Mouse (Mus musculus) T-helper 1 cell (primary cell): Measurements from ENCODE around the gene Rnf213.

ENCODE experiments used
- in situ Hi-C: fragments of 300-600 bp; cut with MboI, MseI; formaldehyde crosslinking; loops from one replicate; pipeline ENCODE4 v1.15.1; 2025; ENCODE audit warnings: high pct_unique_total_duplicates

The Rnf213 gene

DNA sequence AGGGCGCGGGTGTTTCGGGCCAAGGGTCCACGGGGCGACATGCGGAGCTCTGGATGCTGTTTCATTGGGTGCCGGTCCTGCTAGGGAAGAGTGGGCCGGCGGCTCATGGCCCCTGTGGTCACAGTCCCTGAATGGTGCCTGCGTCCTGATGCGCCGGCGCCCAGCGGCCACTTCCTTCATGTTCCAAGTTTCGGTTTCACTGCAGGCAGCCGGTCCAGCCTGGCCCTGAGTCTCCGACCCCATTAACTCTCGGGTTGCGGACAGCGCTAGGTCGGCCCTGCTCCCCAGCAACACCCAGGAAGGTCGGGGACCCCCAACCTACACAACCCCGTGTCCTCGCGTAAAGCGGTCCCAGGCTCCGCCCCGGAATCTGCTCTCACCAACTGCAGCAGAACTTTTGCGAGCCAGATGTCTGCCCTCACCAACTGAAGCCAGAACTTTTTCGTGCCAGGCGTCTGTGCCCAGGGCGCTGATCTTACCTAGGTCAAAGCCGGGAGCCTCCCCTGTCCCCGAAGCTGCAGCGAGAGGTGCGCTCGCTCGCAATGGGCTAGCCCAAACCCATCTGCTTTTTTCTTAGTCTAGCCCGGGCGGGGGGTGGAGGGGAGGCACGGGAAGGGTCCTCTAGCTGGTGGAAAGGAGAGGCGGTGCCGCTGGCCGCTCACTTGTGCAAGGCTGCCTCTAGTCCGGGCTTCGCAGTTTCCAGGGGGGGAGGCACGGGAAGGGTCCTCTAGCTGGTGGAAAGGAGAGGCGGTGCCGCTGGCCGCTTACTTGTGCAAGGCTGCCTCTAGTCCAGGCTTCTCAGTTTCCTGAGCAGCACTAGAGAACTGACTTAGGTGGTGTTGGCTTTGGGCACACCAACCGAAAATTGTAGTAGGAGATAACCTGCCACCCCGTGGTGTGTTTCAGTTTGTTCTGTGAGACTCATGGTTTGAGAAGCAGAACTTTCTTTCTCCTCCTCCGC, 2.3 kb upstream of the Rnf213 start:
- in situ Hi-C loops = no loop called here

DNA sequence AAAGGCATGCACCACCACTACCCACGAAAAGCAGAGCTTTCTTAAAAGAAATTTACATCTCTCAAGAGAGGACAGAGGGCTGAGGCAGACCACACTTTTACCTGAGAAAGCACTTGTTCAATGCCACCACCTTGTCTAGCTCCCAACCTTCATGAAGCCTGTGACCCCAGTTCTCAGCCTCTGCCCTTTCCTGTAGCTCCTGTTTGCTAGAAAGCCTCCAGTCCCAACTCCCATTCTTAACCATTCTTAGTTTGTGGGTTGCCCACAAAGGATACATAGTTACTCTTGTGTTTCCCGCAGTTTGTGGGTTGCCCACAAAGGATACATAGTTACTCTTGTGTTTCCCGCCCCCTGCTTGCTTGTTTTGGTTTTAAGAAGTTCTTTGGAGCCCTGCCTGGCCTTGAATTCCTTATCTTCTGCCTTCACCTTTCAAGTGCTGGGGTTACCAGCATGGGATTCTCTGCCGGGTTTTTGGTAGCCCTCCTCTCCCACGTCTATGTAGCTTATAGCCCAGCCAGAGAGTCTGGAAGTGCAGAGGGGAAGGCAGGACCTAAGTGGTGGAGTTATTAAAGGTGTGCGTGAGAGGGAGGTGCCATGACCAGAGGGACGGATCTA, 1.4 kb upstream of the Rnf213 start:
- in situ Hi-C loops = no loop called here

DNA sequence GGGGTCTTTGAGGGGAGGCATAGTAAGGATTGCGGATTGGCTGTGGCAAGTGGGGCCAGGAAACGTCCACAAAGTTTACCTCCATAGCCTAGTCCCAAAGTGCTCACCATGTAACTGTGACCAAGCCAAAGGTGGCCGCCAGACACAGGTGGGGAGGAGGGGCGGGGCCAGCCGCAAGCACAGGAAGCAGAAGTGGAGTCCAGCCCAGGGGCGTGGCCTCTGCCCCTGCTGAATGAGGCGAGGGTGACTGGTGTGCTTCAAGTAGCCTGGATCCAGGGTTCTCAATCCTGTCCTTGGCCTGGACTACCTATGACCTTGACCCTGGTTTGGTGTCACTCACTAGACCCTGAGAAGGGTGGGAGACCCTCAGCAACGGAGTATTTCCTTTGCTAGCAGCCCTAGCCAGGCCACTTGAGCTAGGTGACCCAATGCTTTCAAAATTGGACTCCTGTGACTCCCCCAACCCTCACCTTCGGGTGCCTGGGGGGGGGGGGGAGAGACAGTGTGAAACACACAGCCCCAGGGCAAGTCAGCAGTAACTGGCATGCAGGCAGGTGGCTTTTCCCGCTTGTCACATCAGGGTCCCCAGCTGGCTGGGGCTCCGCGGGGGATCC, 792 bp upstream of the Rnf213 start:
- in situ Hi-C loops = no loop called here

DNA sequence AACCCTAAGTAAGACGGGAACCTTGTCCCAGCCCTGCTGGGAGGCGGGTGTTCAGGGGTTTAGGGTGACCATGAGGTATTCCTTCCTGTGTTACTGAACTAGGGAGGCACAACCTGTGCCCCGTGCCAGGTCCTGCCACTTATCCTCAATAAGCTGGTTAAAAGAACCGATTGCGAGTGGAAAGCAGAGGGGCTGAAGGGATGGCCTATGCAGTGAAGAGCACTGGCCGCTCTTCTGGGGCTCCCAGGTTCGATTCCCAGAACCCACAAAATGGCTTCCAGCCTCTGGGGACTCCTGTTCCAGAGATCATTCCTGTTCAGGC, 544 bp downstream of the Rnf213 start:
- in situ Hi-C loops = no loop called here

DNA sequence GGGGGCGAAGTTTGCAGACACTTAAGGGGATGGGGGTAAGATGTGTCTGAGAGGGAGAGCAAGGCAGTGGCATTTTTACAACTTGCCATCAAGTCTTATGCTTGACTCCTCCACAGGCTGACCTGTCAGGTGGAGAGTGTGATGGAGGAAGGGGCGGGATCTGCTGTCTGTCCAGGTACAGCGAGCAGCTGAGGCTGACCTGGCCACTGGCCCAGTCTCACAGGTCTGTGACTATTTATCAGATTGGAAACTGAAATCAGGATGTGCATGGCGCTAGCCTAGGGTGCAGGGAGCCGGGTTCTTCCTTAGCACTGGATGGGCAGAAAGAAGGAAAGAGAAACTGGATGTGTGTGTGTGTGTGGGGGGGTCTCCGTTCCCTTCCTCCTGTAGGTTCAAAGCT, 1.3 kb downstream of the Rnf213 start:
- in situ Hi-C loops = no loop called here

DNA sequence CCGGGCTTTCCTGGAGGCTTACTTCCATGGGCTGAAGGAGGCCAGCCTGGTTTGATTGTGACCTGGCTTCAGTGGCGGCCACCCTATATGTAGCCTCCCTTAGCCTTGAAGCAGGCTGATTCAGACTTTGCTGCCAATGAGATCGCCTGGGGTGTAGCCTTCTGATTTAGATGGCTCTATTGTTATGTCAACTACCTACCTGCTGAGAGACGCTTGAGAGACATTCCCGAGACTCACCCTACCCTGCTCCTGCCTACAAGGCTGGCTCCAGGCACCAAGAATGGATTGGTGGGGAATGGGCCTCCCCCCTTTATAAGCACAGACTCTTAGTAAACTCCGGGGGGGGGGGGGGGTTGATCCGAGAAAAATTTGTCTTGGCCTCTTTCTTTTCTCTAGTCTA, 2.5 kb downstream of the Rnf213 start:
- in situ Hi-C loops = no loop called here

DNA sequence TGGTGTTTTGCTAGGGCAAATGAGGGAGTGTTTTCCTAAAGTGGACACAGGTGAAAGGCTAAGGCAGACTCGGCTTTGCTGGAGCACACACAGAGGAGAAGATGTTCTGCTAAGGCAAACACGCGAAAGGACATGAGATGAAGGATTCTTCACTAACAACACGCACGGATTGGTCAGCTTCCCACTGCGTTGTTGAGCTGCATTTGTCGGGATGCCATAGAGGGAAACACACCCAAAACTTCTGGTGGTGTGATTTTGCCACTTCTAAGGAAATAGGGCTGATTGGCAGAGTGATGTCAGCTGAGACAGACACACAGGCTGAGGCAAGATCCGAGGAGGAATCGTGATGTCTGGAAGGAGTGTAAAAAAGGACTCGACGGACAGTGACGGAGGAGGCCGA, 3.0 kb downstream of the Rnf213 start:
- in situ Hi-C loops = no loop called here

DNA sequence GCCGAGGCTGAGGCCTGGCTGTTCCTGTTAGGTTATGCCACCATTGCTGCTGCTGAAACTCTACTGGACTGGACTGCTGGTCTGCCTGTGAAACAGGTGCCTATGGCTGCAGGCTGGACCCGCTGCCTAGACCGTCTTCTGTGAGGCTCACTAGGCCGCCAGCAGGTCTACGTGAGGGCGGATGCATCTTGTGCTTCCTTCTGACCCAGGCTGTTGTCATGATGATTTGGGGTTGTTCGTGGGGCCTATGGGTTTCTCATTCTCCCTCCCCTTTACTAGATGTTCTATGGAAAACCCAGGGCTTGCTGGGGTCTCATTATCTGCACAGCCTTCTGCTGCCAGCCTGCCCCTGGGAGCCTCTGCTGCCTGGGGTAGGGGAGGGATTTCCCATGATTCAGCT, 3.6 kb downstream of the Rnf213 start:
- in situ Hi-C loops = no loop called here

DNA sequence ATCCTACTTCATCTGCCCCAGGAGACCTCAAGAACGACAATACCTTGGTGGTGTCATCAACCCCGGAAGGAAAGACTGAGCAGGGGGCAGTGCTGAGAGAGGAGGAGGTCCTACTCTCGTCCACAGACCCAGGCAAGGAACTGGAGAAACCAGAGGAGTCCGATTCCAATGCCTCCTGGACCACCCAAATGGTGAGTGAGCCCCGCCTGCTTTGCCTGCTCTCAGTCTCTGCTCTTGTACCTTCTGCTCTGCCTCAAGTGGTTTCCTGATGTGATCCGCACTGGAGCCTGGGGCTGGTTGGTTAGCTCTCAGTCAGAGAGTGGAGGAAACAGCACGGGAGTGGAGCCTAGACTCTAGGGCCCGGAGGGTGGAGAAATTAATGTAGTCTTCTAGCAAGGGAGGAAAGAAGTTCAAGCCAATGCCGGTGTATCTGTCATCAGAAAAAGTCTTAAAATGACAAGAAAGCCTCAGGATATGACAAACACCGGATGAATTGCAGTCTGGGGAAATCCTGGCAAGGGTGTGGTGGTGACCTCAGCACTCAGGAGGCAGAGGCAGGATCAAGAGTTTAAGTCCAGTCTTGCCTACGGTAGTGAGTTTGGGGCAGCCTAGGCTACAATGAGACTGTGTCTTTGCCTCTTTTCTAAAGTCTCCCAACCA, 9.7 kb downstream of the Rnf213 start:
- in situ Hi-C loops = loop anchor here (5.0 kb wide), 1 partner anchor 60 kb away; no protein-coding TSS in a partner anchor

DNA sequence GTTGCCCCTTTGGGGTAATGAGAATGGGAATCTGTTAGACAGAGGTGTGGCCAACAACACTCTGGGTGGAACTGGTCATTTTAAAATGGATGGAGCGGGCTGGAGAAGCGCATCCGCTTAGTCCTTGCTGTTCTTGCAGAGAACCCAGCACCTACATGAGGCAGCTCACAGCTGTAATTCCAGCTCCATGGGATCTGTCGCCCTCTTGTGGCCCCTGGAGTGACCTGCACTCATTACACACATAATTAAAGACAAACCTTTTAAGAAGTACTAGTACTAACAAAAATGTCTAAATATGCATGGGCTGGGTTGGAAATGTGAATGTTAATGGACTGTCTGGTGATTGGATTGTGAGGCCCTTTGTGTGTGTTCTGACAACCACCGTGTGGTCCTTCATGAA, 11.7 kb downstream of the Rnf213 start:
- in situ Hi-C loops = loop anchor here (5.0 kb wide), 1 partner anchor 62 kb away; no protein-coding TSS in a partner anchor

DNA sequence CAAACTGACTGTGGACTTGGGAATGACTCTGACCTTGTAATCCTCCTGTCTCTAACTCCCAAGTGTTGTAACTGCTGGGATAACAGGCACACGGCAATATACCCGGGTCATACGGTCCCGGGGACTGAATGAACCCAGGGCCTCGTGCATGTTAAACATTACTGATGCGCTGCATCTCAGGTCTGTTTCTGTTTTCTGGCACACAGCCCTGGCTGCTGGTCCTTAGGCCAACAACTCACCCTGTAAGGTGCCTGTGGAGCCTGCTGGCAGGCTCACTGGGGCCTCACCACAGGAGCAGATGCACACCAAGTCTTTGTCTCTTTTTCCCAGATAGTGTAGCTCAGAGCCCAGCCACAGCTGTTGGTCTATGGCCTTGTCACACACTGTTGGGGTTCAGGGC, 14.5 kb downstream of the Rnf213 start:
- in situ Hi-C loops = no loop called here

DNA sequence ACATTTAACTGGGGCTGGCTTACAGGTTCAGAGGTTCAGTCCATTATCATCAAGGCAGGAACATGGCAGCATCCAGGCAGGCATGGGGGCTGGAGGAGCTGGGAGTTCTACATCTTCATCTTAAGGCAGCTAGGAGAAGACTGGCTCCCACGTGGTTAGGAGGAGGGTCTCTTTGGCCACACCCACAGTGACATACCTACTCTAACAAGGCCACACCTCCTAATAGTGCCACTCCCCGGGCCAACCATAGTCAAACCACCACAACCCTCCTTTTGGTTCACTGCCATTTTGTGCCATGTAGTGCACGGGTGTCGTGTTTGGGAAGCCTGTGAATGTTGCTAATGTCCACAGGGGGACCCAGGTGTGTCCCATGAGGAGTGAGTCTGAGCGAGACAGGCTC, 15.1 kb downstream of the Rnf213 start:
- in situ Hi-C loops = no loop called here

DNA sequence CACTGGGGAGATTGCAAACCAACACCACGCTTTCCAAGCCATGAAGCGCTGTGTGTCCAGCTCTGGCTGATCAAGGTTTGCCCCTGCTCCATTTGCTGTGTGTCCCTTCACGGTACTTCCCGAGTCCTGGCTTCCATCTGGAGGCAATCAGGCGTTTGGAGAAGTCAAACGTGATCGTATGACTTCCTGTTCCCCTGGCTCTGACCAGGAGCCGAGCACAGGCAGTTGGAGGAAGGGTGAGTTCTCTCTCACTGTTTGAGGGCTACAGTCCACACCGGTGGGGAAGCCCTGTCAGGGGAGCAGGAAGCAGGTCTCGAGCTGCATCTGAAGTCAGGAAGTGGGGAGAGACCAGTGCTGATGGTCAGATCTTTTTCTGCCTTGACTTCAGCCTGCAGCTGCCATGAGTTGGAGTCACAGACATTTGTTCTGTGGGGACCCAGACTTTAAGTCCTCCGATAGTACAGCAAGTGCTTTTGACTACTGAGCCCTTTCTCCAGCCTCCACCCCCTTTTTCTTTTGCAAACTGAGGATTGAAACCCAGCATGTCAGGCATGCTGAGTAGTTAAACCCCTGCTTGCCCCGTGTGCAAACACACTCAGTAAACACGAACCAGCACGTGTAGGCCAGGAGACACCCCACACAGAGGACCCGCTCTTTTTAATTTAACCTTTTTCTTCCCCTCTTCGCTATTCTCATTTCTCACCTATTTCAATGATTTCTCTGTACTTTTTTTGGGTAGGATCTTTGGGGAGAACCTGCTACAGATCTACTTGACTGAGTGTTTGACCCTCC, 26.6 kb downstream of the Rnf213 start:
- in situ Hi-C loops = no loop called here

DNA sequence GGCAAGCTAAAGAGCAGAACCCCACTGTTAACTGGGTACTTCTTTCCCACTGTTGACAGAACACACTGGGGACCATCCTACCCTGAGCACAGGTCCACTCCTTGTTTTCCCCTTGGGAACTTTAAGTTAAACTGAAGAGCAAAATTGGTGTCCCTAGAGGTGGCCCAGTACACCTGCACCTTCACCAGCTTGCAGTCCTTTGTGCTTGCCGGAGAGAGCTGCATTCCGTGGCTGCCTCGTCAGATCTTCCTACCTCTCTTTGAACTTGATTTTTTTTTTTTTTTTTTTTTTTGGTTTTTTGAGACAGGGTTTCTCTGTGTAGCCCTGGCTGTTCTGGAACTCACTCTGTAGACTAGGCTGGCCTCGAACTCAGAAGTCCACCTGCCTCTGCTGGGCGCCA, 27.5 kb downstream of the Rnf213 start:
- in situ Hi-C loops = no loop called here

DNA sequence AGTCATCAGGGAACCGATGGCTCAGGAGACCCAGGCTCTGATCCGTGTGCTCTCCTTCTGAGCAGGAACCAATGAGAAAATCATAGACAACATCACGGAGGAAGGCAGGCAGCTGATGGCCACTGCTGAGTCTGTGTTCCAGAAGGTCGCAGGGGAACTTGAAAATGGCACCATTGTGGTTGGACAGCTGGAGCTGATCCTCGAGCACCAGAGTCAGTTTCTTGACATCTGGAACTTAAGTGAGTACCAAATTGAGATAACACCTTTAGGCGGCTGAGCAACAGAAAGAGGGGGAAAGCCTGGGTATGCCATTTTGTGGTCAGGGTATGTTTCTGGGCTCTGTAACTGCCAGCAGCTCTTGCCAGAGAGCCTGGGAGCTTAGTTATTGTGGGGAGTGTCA, 34.5 kb downstream of the Rnf213 start:
- in situ Hi-C loops = no loop called here

DNA sequence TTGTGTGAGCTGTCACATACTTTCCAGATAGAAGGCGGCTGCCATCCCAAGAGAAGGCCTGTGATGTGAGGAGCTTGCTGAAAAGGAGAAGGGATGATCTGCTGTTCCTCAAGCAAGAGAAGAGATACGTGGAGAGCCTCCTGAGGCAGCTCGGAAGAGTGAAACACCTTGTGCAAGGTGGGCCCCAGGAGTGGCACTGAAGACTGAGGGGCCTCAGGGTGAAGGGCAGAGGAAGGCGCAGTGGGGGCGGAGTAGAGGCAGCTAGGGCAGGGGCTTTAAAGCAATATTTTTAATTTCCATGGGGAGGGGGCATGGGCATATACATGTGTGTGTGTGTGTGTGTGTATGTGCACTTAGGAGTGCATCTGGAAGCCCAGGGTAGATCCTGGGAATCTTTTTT, 35.1 kb downstream of the Rnf213 start:
- in situ Hi-C loops = no loop called here

DNA sequence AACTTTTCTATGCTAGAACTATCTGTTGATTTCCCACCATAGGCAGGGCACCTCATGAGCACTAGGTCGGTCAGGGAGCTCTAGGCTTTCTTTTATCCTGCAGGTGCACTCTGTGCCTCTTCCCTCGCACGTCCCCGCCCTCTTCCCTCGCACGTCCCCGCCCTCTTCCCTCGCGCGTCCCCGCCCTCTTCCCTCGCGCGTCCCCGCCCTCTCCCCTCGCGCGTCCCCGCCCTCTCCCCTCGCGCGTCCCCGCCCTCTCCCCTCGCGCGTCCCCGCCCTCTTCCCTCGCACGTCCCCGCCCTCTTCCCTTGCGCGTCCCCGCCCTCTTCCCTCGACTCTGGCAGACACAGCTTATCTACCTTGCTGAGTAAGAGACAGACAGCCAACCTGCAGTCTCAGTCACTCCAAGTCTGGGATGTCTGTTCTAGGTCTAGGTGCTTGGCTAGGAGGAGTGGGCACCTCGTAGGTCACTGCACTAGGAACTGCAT, 35.8 kb downstream of the Rnf213 start:
- in situ Hi-C loops = no loop called here

DNA sequence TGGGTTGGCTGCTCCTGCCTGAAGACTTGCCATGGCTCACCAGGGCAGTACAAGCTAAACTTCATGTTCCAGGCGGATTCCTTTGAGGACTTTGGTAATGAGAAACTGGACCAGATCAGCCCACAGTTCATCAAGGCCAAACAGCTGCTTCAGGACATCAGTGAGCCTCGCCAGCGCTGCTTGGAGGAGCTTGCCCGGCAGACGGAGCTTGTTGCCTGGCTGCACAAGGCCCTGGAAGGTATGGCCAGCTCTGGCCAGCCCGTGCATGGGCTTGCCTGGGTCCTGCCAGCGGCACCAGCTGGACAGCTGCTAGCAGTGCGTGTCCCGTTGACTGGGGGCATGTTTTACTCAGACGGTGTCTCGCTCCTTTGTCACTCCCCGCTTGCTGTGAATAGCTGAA, 38.6 kb downstream of the Rnf213 start:
- in situ Hi-C loops = no loop called here

DNA sequence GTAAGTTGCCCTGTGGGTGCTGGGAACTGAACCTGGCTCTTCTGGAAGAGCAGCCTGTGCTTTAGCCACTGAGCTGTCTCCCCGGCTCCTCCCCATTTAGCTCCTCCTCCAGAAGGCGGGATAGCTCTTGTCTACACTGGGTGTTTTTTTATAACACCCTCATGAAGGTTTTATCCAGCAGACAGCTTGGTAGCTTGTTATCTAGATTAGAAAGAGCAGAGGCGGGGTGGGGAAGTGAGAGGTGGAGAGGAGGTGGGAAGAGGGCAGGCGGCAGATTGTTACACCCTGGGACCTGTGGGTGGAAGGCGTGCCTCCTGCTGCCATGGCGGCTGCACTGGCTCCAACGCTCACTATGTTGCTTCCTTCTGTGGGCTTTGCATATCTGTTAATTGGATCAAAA, 39.8 kb downstream of the Rnf213 start:
- in situ Hi-C loops = no loop called here

DNA sequence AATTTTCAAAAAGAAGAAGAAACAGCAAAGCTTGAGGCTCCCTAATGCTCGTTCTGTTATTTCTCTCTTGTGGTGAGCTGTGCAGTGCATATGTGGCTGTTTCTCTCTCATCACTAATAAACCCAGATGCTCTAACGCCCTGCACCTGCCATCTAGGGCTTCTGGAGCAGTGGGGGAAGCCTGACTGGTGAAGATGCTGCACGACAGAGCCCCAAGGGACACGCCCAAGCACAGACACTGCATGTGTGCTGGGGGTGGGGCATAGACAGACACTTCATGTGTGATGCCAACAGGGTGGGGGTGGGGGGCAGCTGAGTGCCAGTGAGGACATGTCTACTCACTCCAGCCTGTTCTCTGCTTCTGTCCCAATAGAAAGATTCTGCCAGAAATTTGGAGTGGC, 41.4 kb downstream of the Rnf213 start:
- in situ Hi-C loops = no loop called here
